Mouse (Mus musculus): ENCODE results near the gene Spn.

- TF ChIP-seq CTCF (IDR thresholded peaks at IDR 0.05; ENCODE audit: low read depth, low read length) (no peak), POLR2AphosphoS5 (IDR thresholded peaks at IDR 0.05; ENCODE audit: insufficient replicate concordance, low read depth, low read length) (no peak), GATA1 (IDR thresholded peaks at IDR 0.05; ENCODE audit: borderline replicate concordance, low read length) (no peak)
These were observed 10.3 kb upstream of the Spn start for GRCm38 (mm10) chr7:127147901-127148300.
